Mouse (Mus musculus): ENCODE measurements around the gene Ccdc36. TPM values are rescaled to one million over a fixed set of nuclear protein-coding genes. Genes with fewer than 3 reads are reported as not detected.

Ccdc36 gene
- polyA plus RNA-seq, 1 experiment from 2014 or later: 0.82 TPM

GRCm38 (mm10) chr9:108379294-108379693, 49.0 kb downstream of the Ccdc36 start:
- Histone ChIP-seq H3K9me3 (ENCODE audit: control insufficient read depth, low read length) (no peaks in the 10 kb centered on the region), H3K4me2 (no peak overlapping the region), H3K9ac (ENCODE audit: low read depth, low read length) (no peak overlapping the region), H3K27ac (ENCODE audit: low read depth, low read length) (no peak overlapping the region), H3K4me1 (replicated peaks; ENCODE audit: control insufficient read depth, insufficient read depth, low read length) (no peaks in the 10 kb centered on the region), H3K27me3 (replicated peaks; ENCODE audit: control insufficient read depth, insufficient read depth, low read length) (no peaks in the 10 kb centered on the region), H3K36me3 (ENCODE audit: control insufficient read depth, insufficient read depth, low read length) (peaks cover 54% of the 10 kb centered on the region), H3K4me3 (ENCODE audit: low read depth, low read length) (no peak overlapping the region)
- WGBS: 90% methylated on average over 4 of the region's 4 CpGs
- DNase-seq (ENCODE audit: low spot score) (no peak), ATAC-seq (replicated peaks; ENCODE audit: low FRiP score) (no peak)

- Histone ChIP-seq H3K4me2 (no peak overlapping the region), H3K27ac (ENCODE audit: low read depth, low read length) (no peak overlapping the region), H3K9ac (ENCODE audit: low read depth, low read length) (no peak overlapping the region), H3K4me3 (ENCODE audit: low read depth, low read length) (no peak overlapping the region), H3K27me3 (replicated peaks; ENCODE audit: control insufficient read depth, insufficient read depth, low read length) (no peaks in the 10 kb centered on the region), H3K4me1 (replicated peaks; ENCODE audit: control insufficient read depth, insufficient read depth, low read length) (no peaks in the 10 kb centered on the region), H3K36me3 (ENCODE audit: control insufficient read depth, insufficient read depth, low read length) (peaks cover 57% of the 10 kb centered on the region), H3K9me3 (ENCODE audit: control insufficient read depth, low read length) (no peaks in the 10 kb centered on the region)
- DNase-seq (ENCODE audit: low spot score) (no peak), ATAC-seq (replicated peaks; ENCODE audit: low FRiP score) (no peak)
- 91% methylated on average over 5 of the region's 5 CpGs for WGBS
Observed at GRCm38 (mm10) chr9:108378736-108379135, 49.5 kb downstream of the Ccdc36 start.

GRCm38 (mm10) chr9:108378234-108378633, 50.0 kb downstream of the Ccdc36 start:
- no peak for ATAC-seq (replicated peaks; ENCODE audit: low FRiP score)

More at GRCm38 (mm10) chr9:108378234-108378633, 50.0 kb downstream of the Ccdc36 start:
- Histone ChIP-seq H3K4me1 (replicated peaks; ENCODE audit: control insufficient read depth, insufficient read depth, low read length) (no peaks in the 10 kb centered on the region), H3K9ac (ENCODE audit: low read depth, low read length) (no peak overlapping the region), H3K27me3 (replicated peaks; ENCODE audit: control insufficient read depth, insufficient read depth, low read length) (no peaks in the 10 kb centered on the region), H3K4me2 (no peak overlapping the region), H3K4me3 (ENCODE audit: low read depth, low read length) (no peak overlapping the region), H3K36me3 (ENCODE audit: control insufficient read depth, insufficient read depth, low read length) (peaks cover 59% of the 10 kb centered on the region), H3K9me3 (ENCODE audit: control insufficient read depth, low read length) (no peaks in the 10 kb centered on the region), H3K27ac (ENCODE audit: low read depth, low read length) (no peak overlapping the region)
- no peak for DNase-seq (ENCODE audit: low spot score)
- WGBS: 73% methylated on average over 9 of the region's 9 CpGs

Other genes with a start within 250 kb of the Ccdc36 start
- gene Bsn, start 238.1 kb downstream of the Ccdc36 start, polyA plus RNA-seq (2014; fragmentation: Nextera tagmentation; extraction: Ambion mirVana): 5.2 and 5.7 TPM in 2 replicates
- gene Dag1, start 164.5 kb downstream of the Ccdc36 start, polyA plus RNA-seq (2014; fragmentation: Nextera tagmentation; extraction: Ambion mirVana): 41.1 and 41.5 TPM in 2 replicates
- gene Nicn1, start 138.1 kb downstream of the Ccdc36 start, polyA plus RNA-seq (2014; fragmentation: Nextera tagmentation; extraction: Ambion mirVana): 11.3 and 13.9 TPM in 2 replicates
- gene Amt, start 131.6 kb downstream of the Ccdc36 start, polyA plus RNA-seq (2014; fragmentation: Nextera tagmentation; extraction: Ambion mirVana): 16.0 and 16.5 TPM in 2 replicates
- 254 and 264 TPM in 2 replicates for gene Rhoa, start 122.4 kb downstream of the Ccdc36 start, polyA plus RNA-seq (2014; fragmentation: Nextera tagmentation; extraction: Ambion mirVana)
- gene Tcta, start 122.3 kb downstream of the Ccdc36 start, polyA plus RNA-seq (2014; fragmentation: Nextera tagmentation; extraction: Ambion mirVana): 14.9 and 16.1 TPM in 2 replicates
- 2,990 and 3,052 TPM in 2 replicates for gene Gpx1, start 89.6 kb downstream of the Ccdc36 start, polyA plus RNA-seq (2014; fragmentation: Nextera tagmentation; extraction: Ambion mirVana)
- 114 and 122 TPM in 2 replicates for gene Usp4, start 80.6 kb downstream of the Ccdc36 start, polyA plus RNA-seq (2014; fragmentation: Nextera tagmentation; extraction: Ambion mirVana)
- 0.81 and 1.3 TPM in 2 replicates for gene 1700102P08Rik, start 35.7 kb downstream of the Ccdc36 start, polyA plus RNA-seq (2014; fragmentation: Nextera tagmentation; extraction: Ambion mirVana)
- gene BC048562, start 8.0 kb upstream of the Ccdc36 start, polyA plus RNA-seq (2014; fragmentation: Nextera tagmentation; extraction: Ambion mirVana): not detected in 2 replicates
- 48.6 and 51.1 TPM in 2 replicates for gene Ccdc71, start 32.0 kb upstream of the Ccdc36 start, polyA plus RNA-seq (2014; fragmentation: Nextera tagmentation; extraction: Ambion mirVana)
- 24.2 and 26.8 TPM in 2 replicates for gene Klhdc8b, start 33.1 kb upstream of the Ccdc36 start, polyA plus RNA-seq (2014; fragmentation: Nextera tagmentation; extraction: Ambion mirVana)
- 14.8 and 18.7 TPM in 2 replicates for gene Lamb2, start 51.3 kb upstream of the Ccdc36 start, polyA plus RNA-seq (2014; fragmentation: Nextera tagmentation; extraction: Ambion mirVana)
- 57.5 and 66.8 TPM in 2 replicates for gene Usp19, start 62.1 kb upstream of the Ccdc36 start, polyA plus RNA-seq (2014; fragmentation: Nextera tagmentation; extraction: Ambion mirVana)
- gene Qars, start 79.2 kb upstream of the Ccdc36 start, polyA plus RNA-seq (2014; fragmentation: Nextera tagmentation; extraction: Ambion mirVana): 120 and 122 TPM in 2 replicates
- gene Qrich1, start 88.3 kb upstream of the Ccdc36 start, polyA plus RNA-seq (2014; fragmentation: Nextera tagmentation; extraction: Ambion mirVana): 106 and 116 TPM in 2 replicates
- 285 and 298 TPM in 2 replicates for gene Impdh2, start 131.8 kb upstream of the Ccdc36 start, polyA plus RNA-seq (2014; fragmentation: Nextera tagmentation; extraction: Ambion mirVana)
- 45.9 and 46.2 TPM in 2 replicates for gene Ndufaf3, start 138.9 kb upstream of the Ccdc36 start, polyA plus RNA-seq (2014; fragmentation: Nextera tagmentation; extraction: Ambion mirVana)
- 102 and 106 TPM in 2 replicates for gene Dalrd3, start 141.4 kb upstream of the Ccdc36 start, polyA plus RNA-seq (2014; fragmentation: Nextera tagmentation; extraction: Ambion mirVana)
- gene Wdr6, start 150.3 kb upstream of the Ccdc36 start, polyA plus RNA-seq (2014; fragmentation: Nextera tagmentation; extraction: Ambion mirVana): 51.8 and 54.0 TPM in 2 replicates
- 2.1 and 2.5 TPM in 2 replicates for gene P4htm, start 169.2 kb upstream of the Ccdc36 start, polyA plus RNA-seq (2014; fragmentation: Nextera tagmentation; extraction: Ambion mirVana)
- 47.7 and 54.2 TPM in 2 replicates for gene Arih2, start 220.9 kb upstream of the Ccdc36 start, polyA plus RNA-seq (2014; fragmentation: Nextera tagmentation; extraction: Ambion mirVana)
- 25.0 and 30.0 TPM in 2 replicates for gene Slc25a20, start 233.6 kb upstream of the Ccdc36 start, polyA plus RNA-seq (2014; fragmentation: Nextera tagmentation; extraction: Ambion mirVana)

Data from liver, embryonic 11.5 days (tissue).